Mouse (Mus musculus) activated CD4-positive, CD25-positive, alpha-beta regulatory T cell (primary cell): ENCODE data around the gene Vip. TPM values are rescaled to one million over a fixed set of nuclear protein-coding genes. Genes with fewer than 3 reads are reported as not detected.

Source experiments
- polyA plus RNA-seq, 2 experiments: library from polyadenylated mRNA; unstranded; fragments of 100-300 nt; shearing (Covaris generic); gene quantifications; one replicate each; pipeline ENCODE4 v1.2.1; 2017

The Vip gene
- not detected for polyA plus RNA-seq

DNA sequence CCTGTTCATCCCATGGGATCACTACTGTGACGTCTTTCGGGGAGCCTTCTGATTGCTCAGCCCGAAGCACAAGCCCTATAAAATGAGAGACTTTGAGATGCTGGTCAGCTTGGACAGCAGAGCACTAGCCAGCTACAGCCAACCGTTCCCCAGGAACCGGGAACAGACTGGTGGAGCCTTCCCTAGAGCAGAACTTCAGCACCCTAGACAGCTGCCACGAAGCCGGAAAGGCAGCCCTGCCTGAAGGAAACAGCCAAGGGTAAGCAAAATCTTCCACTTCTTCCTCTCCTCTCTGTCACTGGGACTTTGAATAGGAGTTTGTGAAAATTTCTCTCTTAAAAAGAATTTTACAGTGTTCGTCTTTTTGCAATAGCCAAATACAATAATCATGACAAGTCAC, at the start of gene Vip:
Gene Vip (plus strand): TSS at position 107 of the 400 bp plus-strand sequence.

GRCm38 (mm10) chr10:5593464-5593863, 45.6 kb upstream of the Vip start, which contains the start of gene Myct1:
Gene Myct1 (plus strand): TSS chr10:5593775.

Other genes starting within 250 kb of the Vip start
- 10 to 100 TPM; 12.1 to 19.7 TPM for gene Syne1, start 87.7 kb upstream of the Vip start, polyA plus RNA-seq
- gene Myct1, start 45.4 kb upstream of the Vip start, polyA plus RNA-seq, result not detected
- 10 to 100 TPM; 18.9 to 21.5 TPM for gene Fbxo5, start 166.4 kb downstream of the Vip start, polyA plus RNA-seq
- gene Mtrf1l, start 184.7 kb downstream of the Vip start, polyA plus RNA-seq, result 10 to 100 TPM; 19.5 to 26.7 TPM